Mouse (Mus musculus): ENCODE data around the gene Gm11627.

Gene Gm11627

GRCm38 (mm10) chr11:102602816-102603495, 23.7 kb upstream of the Gm11627 start:
- DNase-seq (ENCODE audit: low read depth) = no peak

GRCm38 (mm10) chr11:102599912-102600311, 20.7 kb upstream of the Gm11627 start:
- no peak for DNase-seq (ENCODE audit: low read depth)

GRCm38 (mm10) chr11:102595341-102595820, 16.1 kb upstream of the Gm11627 start:
- DNase-seq (ENCODE audit: low read depth) = no peak

- no peak for DNase-seq (ENCODE audit: low read depth)
Observed at GRCm38 (mm10) chr11:102587554-102587953, 8.3 kb upstream of the Gm11627 start.

GRCm38 (mm10) chr11:102586445-102587130, 7.3 kb upstream of the Gm11627 start:
- DNase-seq (ENCODE audit: low read depth) = no peak

GRCm38 (mm10) chr11:102582736-102583135, 3.5 kb upstream of the Gm11627 start:
- DNase-seq (ENCODE audit: low read depth) = no peak

- no peak for DNase-seq (ENCODE audit: low read depth)
Observed at GRCm38 (mm10) chr11:102582016-102582610, 2.9 kb upstream of the Gm11627 start.

- no peak for DNase-seq (ENCODE audit: low read depth)
Observed at GRCm38 (mm10) chr11:102581281-102582015, 2.2 kb upstream of the Gm11627 start.

- no peak for DNase-seq (ENCODE audit: low read depth)
Observed at GRCm38 (mm10) chr11:102580034-102580330, 721 bp upstream of the Gm11627 start.

- peak; percentile 87 for DNase-seq (ENCODE audit: low read depth)
Observed at GRCm38 (mm10) chr11:102578341-102579118, 731 bp downstream of the Gm11627 start.

- no peak for DNase-seq (ENCODE audit: low read depth)
Observed at GRCm38 (mm10) chr11:102576050-102576754, 3.1 kb downstream of the Gm11627 start.

GRCm38 (mm10) chr11:102575034-102575433, 4.2 kb downstream of the Gm11627 start:
- no peak for DNase-seq (ENCODE audit: low read depth)

GRCm38 (mm10) chr11:102572866-102573663, 6.2 kb downstream of the Gm11627 start:
- peak; percentile 88 for DNase-seq (ENCODE audit: low read depth)

GRCm38 (mm10) chr11:102568756-102569377, 10.4 kb downstream of the Gm11627 start:
- peak; percentile 51 for DNase-seq (ENCODE audit: low read depth)

- DNase-seq (ENCODE audit: low read depth) = peak; percentile 41
Observed at GRCm38 (mm10) chr11:102568191-102568590, 11.1 kb downstream of the Gm11627 start.

GRCm38 (mm10) chr11:102567723-102568122, 11.5 kb downstream of the Gm11627 start:
- DNase-seq (ENCODE audit: low read depth) = no peak

GRCm38 (mm10) chr11:102567157-102567556, 12.1 kb downstream of the Gm11627 start:
- DNase-seq (ENCODE audit: low read depth) = no peak

- no peak for DNase-seq (ENCODE audit: low read depth)
Observed at GRCm38 (mm10) chr11:102566290-102566689, 13.0 kb downstream of the Gm11627 start.

- no peak for DNase-seq (ENCODE audit: low read depth)
Observed at GRCm38 (mm10) chr11:102565741-102566140, 13.5 kb downstream of the Gm11627 start.

Measured in induced T-regulatory cell, adult 2 months (primary cell).